In genomic region chrX:102311119-102311518, GRCm38 (mm10) we compare ENCODE assay signal across 23 mouse cellular contexts. TPM values are rescaled to one million over a fixed set of nuclear protein-coding genes. Genes with fewer than 3 reads are reported as not detected.
DNase-seq lines count a peak whose midpoint lies in the region; ATAC-seq and TF ChIP-seq lines count a peak whose summit lies in the region.
"Had no signal": no experiment of that assay in that cellular context is flagged by ENCODE, and none has a peak within 500 bp of the region (broad histone marks: within the 10 kb centered on the region; RNA-seq: fewer than 3 reads in every experiment).

No protein-coding gene starts in this region.

- H3K9me3 ChIP-seq in liver, embryonic 13.5 days (replicated peaks), result no peaks in the 10 kb centered on the region
- no peaks in the 10 kb centered on the region for H3K9me3 ChIP-seq in liver, embryonic 11.5 days (ENCODE audit: control insufficient read depth, low read length)
- H3K9me3 ChIP-seq in liver, embryonic 15.5 days (replicated peaks), result no peaks in the 10 kb centered on the region
- no peaks in the 10 kb centered on the region for H3K9me3 ChIP-seq in liver, postnatal 0 days (ENCODE audit: low read length)
- H3K9me3 ChIP-seq: embryonic facial prominence, embryonic 13.5 days; embryonic facial prominence, embryonic 15.5 days; forebrain, embryonic 10.5 days; forebrain, embryonic 12.5 days had no signal

- H3K27ac ChIP-seq in liver, embryonic 13.5 days, result no peak overlapping the region
- no peak overlapping the region for H3K27ac ChIP-seq in liver, embryonic 11.5 days (ENCODE audit: low read depth, low read length)
- no peak overlapping the region for H3K27ac ChIP-seq in liver, embryonic 15.5 days (replicated peaks)
- no peak overlapping the region for H3K27ac ChIP-seq in liver, postnatal 0 days (ENCODE audit: low read depth)
- H3K27ac ChIP-seq: embryonic facial prominence, embryonic 13.5 days; embryonic facial prominence, embryonic 15.5 days; forebrain, embryonic 10.5 days; forebrain, embryonic 12.5 days had no signal

- H3K4me2 ChIP-seq in liver, embryonic 13.5 days, result no peak overlapping the region
- H3K4me2 ChIP-seq in liver, embryonic 11.5 days, result no peak overlapping the region
- H3K4me2 ChIP-seq in liver, embryonic 15.5 days, result no peak overlapping the region
- H3K4me2 ChIP-seq in liver, postnatal 0 days (ENCODE audit: low read depth, low read length), result no peak overlapping the region
- H3K4me2 ChIP-seq: embryonic facial prominence, embryonic 13.5 days; embryonic facial prominence, embryonic 15.5 days; forebrain, embryonic 12.5 days had no signal

- H3K4me1 ChIP-seq in liver, embryonic 13.5 days (replicated peaks), result no peaks in the 10 kb centered on the region
- no peaks in the 10 kb centered on the region for H3K4me1 ChIP-seq in liver, embryonic 11.5 days (replicated peaks; ENCODE audit: control insufficient read depth, insufficient read depth, low read length)
- H3K4me1 ChIP-seq in liver, embryonic 15.5 days (replicated peaks), result no peaks in the 10 kb centered on the region
- H3K4me1 ChIP-seq in liver, postnatal 0 days (ENCODE audit: insufficient read depth), result no peaks in the 10 kb centered on the region
- H3K4me1 ChIP-seq: embryonic facial prominence, embryonic 15.5 days; forebrain, embryonic 10.5 days; forebrain, embryonic 12.5 days had no signal

- no peak for TF ChIP-seq CTCF in liver, postnatal 0 days (IDR thresholded peaks at IDR 0.05; ENCODE audit: low read depth)

- WGBS in liver, embryonic 13.5 days (ENCODE audit: insufficient replicate concordance), result 67% methylated on average over 3 of the region's 3 CpGs
- WGBS in liver, embryonic 11.5 days, result 67% methylated on average over 3 of the region's 3 CpGs
- WGBS in liver, embryonic 15.5 days (ENCODE audit: insufficient replicate concordance), result 65% methylated on average over 3 of the region's 3 CpGs
- WGBS in liver, postnatal 0 days (ENCODE audit: insufficient replicate concordance), result 75% methylated on average over 3 of the region's 3 CpGs

- peak; percentile 80 for ATAC-seq in liver, embryonic 13.5 days (ENCODE audit: low read depth)
- ATAC-seq in liver, embryonic 11.5 days (replicated peaks; ENCODE audit: low FRiP score), result no peak
- ATAC-seq in liver, embryonic 15.5 days (ENCODE audit: insufficient read depth), result peak; percentile 71
- ATAC-seq in liver, postnatal 0 days, result peak; percentile 50; the same call in 1 of the 2 replicates
- ATAC-seq: forebrain, embryonic 14.5 days; forebrain, embryonic 16.5 days had no signal

- H3K36me3 ChIP-seq in liver, embryonic 13.5 days, result no peaks in the 10 kb centered on the region
- no peaks in the 10 kb centered on the region for H3K36me3 ChIP-seq in liver, embryonic 11.5 days (ENCODE audit: control insufficient read depth, insufficient read depth, low read length)
- no peaks in the 10 kb centered on the region for H3K36me3 ChIP-seq in liver, embryonic 15.5 days (replicated peaks)
- H3K36me3 ChIP-seq in liver, postnatal 0 days (replicated peaks; ENCODE audit: insufficient read depth, low read length), result no peaks in the 10 kb centered on the region
- H3K36me3 ChIP-seq: embryonic facial prominence, embryonic 13.5 days; embryonic facial prominence, embryonic 15.5 days; forebrain, embryonic 10.5 days; forebrain, embryonic 12.5 days had no signal

- H3K27me3 ChIP-seq in liver, embryonic 13.5 days, result peaks cover 5% of the 10 kb centered on the region
- peaks cover 30% of the 10 kb centered on the region for H3K27me3 ChIP-seq in liver, embryonic 11.5 days (replicated peaks; ENCODE audit: control insufficient read depth, insufficient read depth, low read length)
- H3K27me3 ChIP-seq in liver, embryonic 15.5 days, result peaks cover 5% of the 10 kb centered on the region; the same call in 1 of the 2 replicates
- no peaks in the 10 kb centered on the region for H3K27me3 ChIP-seq in liver, postnatal 0 days (ENCODE audit: insufficient read depth, low read length)

- no peak overlapping the region for H3K4me3 ChIP-seq in liver, embryonic 13.5 days (replicated peaks)
- no peak overlapping the region for H3K4me3 ChIP-seq in liver, embryonic 11.5 days (ENCODE audit: low read depth, low read length)
- no peak overlapping the region for H3K4me3 ChIP-seq in liver, embryonic 15.5 days (replicated peaks)
- H3K4me3 ChIP-seq in liver, postnatal 0 days (ENCODE audit: low read depth, low read length), result no peak overlapping the region
- H3K4me3 ChIP-seq: embryonic facial prominence, embryonic 13.5 days; embryonic facial prominence, embryonic 15.5 days; erythroblast, embryonic 14.5 days; forebrain, embryonic 10.5 days; forebrain, embryonic 12.5 days had no signal

- no peak; the same call in 1 of the 2 replicates for TF ChIP-seq EP300 in liver, postnatal 0 days (IDR thresholded peaks at IDR 0.05; ENCODE audit: low read depth)

- no peak for DNase-seq in liver, embryonic 13.5 days
- DNase-seq in liver, embryonic 11.5 days (ENCODE audit: low spot score), result no peak
- no peak for DNase-seq in liver, postnatal 0 days
- DNase-seq in layer of hippocampus, adult 9-11 months, result no peak
- no peak for DNase-seq in cerebellum, adult 8-10 months
- DNase-seq in thymus, postnatal 10 days (ENCODE audit: low spot score in 2 of 2), result no peak
- DNase-seq: adrenal gland, adult 8-10 months; adrenal gland, postnatal 14 days; adrenal gland, postnatal 36 days; cerebellum, adult 11-12 months; cerebellum, adult 2 months; cerebellum, adult 9-11 months; cerebellum, postnatal 14 days; cerebellum, postnatal 36 days; embryo, embryonic 11 days had no signal

- no peak overlapping the region for H3K9ac ChIP-seq in liver, embryonic 13.5 days
- no peak overlapping the region for H3K9ac ChIP-seq in liver, embryonic 11.5 days (ENCODE audit: low read depth, low read length)
- no peak overlapping the region for H3K9ac ChIP-seq in liver, embryonic 15.5 days
- no peak overlapping the region for H3K9ac ChIP-seq in liver, postnatal 0 days (replicated peaks)
- H3K9ac ChIP-seq: embryonic facial prominence, embryonic 13.5 days; embryonic facial prominence, embryonic 15.5 days; forebrain, embryonic 12.5 days had no signal

RNA-seq across cellular contexts. Expression of gene Cited1, which starts 59.1 kb away (rescaled TPM):
- polyA plus RNA-seq in liver, embryonic 13.5 days (2015; fragmentation: Nextera tagmentation; extraction: Ambion mirVana), result 71.0 and 73.5 TPM in 2 replicates
- 118 and 122 TPM in 2 replicates for polyA plus RNA-seq in liver, embryonic 11.5 days (2014; fragmentation: Nextera tagmentation; extraction: Ambion mirVana)
- 49.8 and 51.8 TPM in 2 replicates for polyA plus RNA-seq in liver, embryonic 15.5 days (2015; fragmentation: Nextera tagmentation; extraction: Ambion mirVana)
- polyA plus RNA-seq in liver, postnatal 0 days (2015; fragmentation: Nextera tagmentation; extraction: Ambion mirVana), result 0.74 and 0.78 TPM in 2 replicates

Comparison
In these comparisons a context has a peak if more than half of its experiments do, and no peak if none do; other contexts are left out.
1. RNA of gene Cited1, which starts 59.1 kb away (polyA plus RNA-seq): 118 to 122 TPM in liver, embryonic 11.5 days, 71.0 to 73.5 TPM in liver, embryonic 13.5 days and 49.8 to 51.8 TPM in liver, embryonic 15.5 days; 0.74 to 0.78 TPM in liver, postnatal 0 days; every median in the first group is over 10 times any median in the second.